Mouse (Mus musculus): Measurements from ENCODE around the gene Sorbs1.

Gene Sorbs1

GRCm38 (mm10) chr19:40310410-40311130, 203.0 kb downstream of the Sorbs1 start:
- in situ Hi-C loops (cut with MboI, MseI), result no loop called here

GRCm38 (mm10) chr19:40309911-40310310, 203.7 kb downstream of the Sorbs1 start:
- in situ Hi-C loops (cut with MboI, MseI), result no loop called here

GRCm38 (mm10) chr19:40307550-40307949, 206.0 kb downstream of the Sorbs1 start:
- in situ Hi-C loops (cut with MboI, MseI), result no loop called here

- in situ Hi-C loops (cut with MboI, MseI), result no loop called here
These were observed 206.9 kb downstream of the Sorbs1 start for GRCm38 (mm10) chr19:40306631-40307030.

- in situ Hi-C loops (cut with MboI, MseI), result no loop called here
These were observed 208.1 kb downstream of the Sorbs1 start for GRCm38 (mm10) chr19:40305456-40305855.

- in situ Hi-C loops (cut with MboI, MseI), result no loop called here
These were observed 210.7 kb downstream of the Sorbs1 start for GRCm38 (mm10) chr19:40302916-40303315.

GRCm38 (mm10) chr19:40302477-40302876, 211.1 kb downstream of the Sorbs1 start:
- in situ Hi-C loops (cut with MboI, MseI), result no loop called here

- in situ Hi-C loops (cut with MboI, MseI), result no loop called here
These were observed 213.4 kb downstream of the Sorbs1 start for GRCm38 (mm10) chr19:40299983-40300759.

GRCm38 (mm10) chr19:40299182-40299581, 214.4 kb downstream of the Sorbs1 start:
- in situ Hi-C loops (cut with MboI, MseI), result no loop called here

GRCm38 (mm10) chr19:40298574-40298973, 215.0 kb downstream of the Sorbs1 start:
- in situ Hi-C loops (cut with MboI, MseI), result no loop called here

GRCm38 (mm10) chr19:40297798-40298144, 215.8 kb downstream of the Sorbs1 start:
- in situ Hi-C loops (cut with MboI, MseI), result no loop called here

GRCm38 (mm10) chr19:40297078-40297797, 216.3 kb downstream of the Sorbs1 start:
- in situ Hi-C loops (cut with MboI, MseI), result no loop called here

- in situ Hi-C loops (cut with MboI, MseI), result no loop called here
These were observed 219.3 kb downstream of the Sorbs1 start for GRCm38 (mm10) chr19:40294231-40294630.

GRCm38 (mm10) chr19:40293791-40294190, 219.8 kb downstream of the Sorbs1 start:
- in situ Hi-C loops (cut with MboI, MseI), result no loop called here

GRCm38 (mm10) chr19:40290099-40290724, 223.4 kb downstream of the Sorbs1 start:
- in situ Hi-C loops (cut with MboI, MseI), result no loop called here

- in situ Hi-C loops (cut with MboI, MseI), result no loop called here
These were observed 225.2 kb downstream of the Sorbs1 start for GRCm38 (mm10) chr19:40288415-40288814.

- in situ Hi-C loops (cut with MboI, MseI), result no loop called here
These were observed 228.9 kb downstream of the Sorbs1 start for GRCm38 (mm10) chr19:40284704-40285103.

GRCm38 (mm10) chr19:40283415-40283814, 230.2 kb downstream of the Sorbs1 start:
- in situ Hi-C loops (cut with MboI, MseI), result no loop called here

- in situ Hi-C loops (cut with MboI, MseI), result no loop called here
These were observed 235.1 kb downstream of the Sorbs1 start for GRCm38 (mm10) chr19:40278372-40279023.

- in situ Hi-C loops (cut with MboI, MseI), result no loop called here
These were observed 236.1 kb downstream of the Sorbs1 start for GRCm38 (mm10) chr19:40277494-40277893.

- in situ Hi-C loops (cut with MboI, MseI), result no loop called here
These were observed 238.0 kb downstream of the Sorbs1 start for GRCm38 (mm10) chr19:40275401-40276188.
